Mouse (Mus musculus) midbrain, embryonic 13.5 days (tissue): ENCODE results near the gene Smpd3. TPM values are rescaled to one million over a fixed set of nuclear protein-coding genes. Genes with fewer than 3 reads are reported as not detected.

ENCODE experiments used
- polyA plus RNA-seq: library from polyadenylated mRNA; unstranded; fragments of >200 nt; fragmentation: Nextera tagmentation; extraction: Ambion mirVana; gene quantifications from 2 replicates; pipeline ENCODE4 v1.2.1, GENCODE M21; 2015

Smpd3 gene
- polyA plus RNA-seq, 1 experiment from 2014 or later, result 45.3 TPM

Other genes with a start within 250 kb of the Smpd3 start
- 0.09 TPM in 1 of 2 replicates, not detected in the other for gene Esrp2, start 201.0 kb downstream of the Smpd3 start, polyA plus RNA-seq
- gene Pla2g15, start 187.6 kb downstream of the Smpd3 start, polyA plus RNA-seq, result 16.8 and 18.4 TPM in 2 replicates
- 76.0 and 81.0 TPM in 2 replicates for gene Slc7a6, start 169.1 kb downstream of the Smpd3 start, polyA plus RNA-seq
- 36.6 and 42.6 TPM in 2 replicates for gene Slc7a6os, start 127.1 kb downstream of the Smpd3 start, polyA plus RNA-seq
- gene Prmt7, start 127.1 kb downstream of the Smpd3 start, polyA plus RNA-seq, result 57.8 and 62.6 TPM in 2 replicates
- gene Zfp90, start 77.3 kb upstream of the Smpd3 start, polyA plus RNA-seq, result 44.4 and 46.9 TPM in 2 replicates
- gene 6030452D12Rik, start 162.5 kb upstream of the Smpd3 start, polyA plus RNA-seq, result not detected in 2 replicates
- 0.28 and 0.46 TPM in 2 replicates for gene Cdh3, start 172.9 kb upstream of the Smpd3 start, polyA plus RNA-seq
- gene Gm10073, start 235.5 kb upstream of the Smpd3 start, polyA plus RNA-seq, result 7.6 and 9.2 TPM in 2 replicates